Mouse (Mus musculus): ENCODE results near the gene Rabep2.
A peak's percentile ranks its signal among the peaks of the same experiment; 100 is the strongest.

The Rabep2 gene

GRCm38 (mm10) chr7:126435801-126436200, 7.2 kb downstream of the Rabep2 start:
- DNase-seq, result no peak

GRCm38 (mm10) chr7:126436851-126437250, 8.3 kb downstream of the Rabep2 start:
- DNase-seq, result peak; percentile 51 to 58

- no peak for DNase-seq
These were observed 11.6 kb downstream of the Rabep2 start for GRCm38 (mm10) chr7:126440134-126440533.

GRCm38 (mm10) chr7:126443997-126444396, 15.4 kb downstream of the Rabep2 start:
- DNase-seq, result no peak

- DNase-seq, result no peak
These were observed 16.0 kb downstream of the Rabep2 start for GRCm38 (mm10) chr7:126444536-126444935.

GRCm38 (mm10) chr7:126445104-126445815, 16.7 kb downstream of the Rabep2 start:
- DNase-seq, result no peak

GRCm38 (mm10) chr7:126446217-126446616, 17.7 kb downstream of the Rabep2 start:
- no peak for DNase-seq

GRCm38 (mm10) chr7:126448481-126448880, 19.9 kb downstream of the Rabep2 start:
- no peak for DNase-seq

GRCm38 (mm10) chr7:126449991-126450390, 21.4 kb downstream of the Rabep2 start:
- DNase-seq, result no peak

- DNase-seq, result no peak
These were observed 22.1 kb downstream of the Rabep2 start for GRCm38 (mm10) chr7:126450641-126451040.

- no peak for DNase-seq
These were observed 23.7 kb downstream of the Rabep2 start for GRCm38 (mm10) chr7:126452244-126452643.

- no peak for DNase-seq
These were observed 25.3 kb downstream of the Rabep2 start for GRCm38 (mm10) chr7:126453861-126454260.

GRCm38 (mm10) chr7:126455242-126455641, 26.7 kb downstream of the Rabep2 start:
- DNase-seq, result no peak

GRCm38 (mm10) chr7:126456382-126457266, 28.1 kb downstream of the Rabep2 start:
- DNase-seq, result no peak

- DNase-seq, result no peak
These were observed 29.7 kb downstream of the Rabep2 start for GRCm38 (mm10) chr7:126458225-126458624.

- DNase-seq, result no peak
These were observed 30.5 kb downstream of the Rabep2 start for GRCm38 (mm10) chr7:126458844-126459618.

GRCm38 (mm10) chr7:126460623-126461399, 32.3 kb downstream of the Rabep2 start:
- DNase-seq, result no peak

- DNase-seq, result no peak
These were observed 33.1 kb downstream of the Rabep2 start for GRCm38 (mm10) chr7:126461626-126462025.

- no peak for DNase-seq
These were observed 34.4 kb downstream of the Rabep2 start, which contains the start of gene Atp2a1 for GRCm38 (mm10) chr7:126463004-126463403. Atp2a1 (minus strand) TSS chr7:126463108.

- DNase-seq, result no peak
These were observed 35.0 kb downstream of the Rabep2 start for GRCm38 (mm10) chr7:126463547-126463946.

GRCm38 (mm10) chr7:126464121-126464520, 35.6 kb downstream of the Rabep2 start:
- DNase-seq, result no peak

GRCm38 (mm10) chr7:126464836-126465235, 36.3 kb downstream of the Rabep2 start:
- no peak for DNase-seq

Measured in cerebellum, postnatal 36 days (tissue).